Mouse (Mus musculus): ENCODE measurements at regions not wholly inside any gene's neighbourhood (a gene's known extent, or its start where the extent isn't known, plus 50 kb on each side); places are given as distances from the start of the nearest gene placed in this dataset.

- Histone ChIP-seq H3K27ac (peak overlapping the region; percentile 92), H3K4me1 (peaks cover 38% of the 10 kb centered on the region), H3K4me3 (replicated peaks) (no peak overlapping the region), H3K4me2 (no peak overlapping the region), H3K36me3 (no peaks in the 10 kb centered on the region), H3K9ac (no peak overlapping the region), H3K9me3 (replicated peaks) (peaks cover 4% of the 10 kb centered on the region; the same call in 1 of the 2 replicates), H3K27me3 (no peaks in the 10 kb centered on the region)
- ATAC-seq (replicated peaks; ENCODE audit: low FRiP score): no peak
- WGBS: 49% methylated on average over 13 of the region's 13 CpGs
These were observed 97.9 kb upstream of the Stx16 start for GRCm38 (mm10) chr2:173978138-173978765.

- H3K36me3 ChIP-seq: no peaks in the 10 kb centered on the region
- 56% methylated on average over 9 of the region's 9 CpGs for WGBS
- H3K4me2 ChIP-seq: no peak overlapping the region
- H3K4me1 ChIP-seq: peaks cover 33% of the 10 kb centered on the region
- no peak for ATAC-seq (replicated peaks; ENCODE audit: low FRiP score)
- no peaks in the 10 kb centered on the region for H3K27me3 ChIP-seq
- no peak overlapping the region for H3K4me3 ChIP-seq (replicated peaks)
- no peak overlapping the region for H3K27ac ChIP-seq
- H3K9ac ChIP-seq: no peak overlapping the region
- H3K9me3 ChIP-seq (replicated peaks): no peaks in the 10 kb centered on the region
These were observed 95.1 kb upstream of the Stx16 start for GRCm38 (mm10) chr2:173981036-173981435.

- no peaks in the 10 kb centered on the region for H3K36me3 ChIP-seq
- H3K9ac ChIP-seq: no peak overlapping the region
- H3K9me3 ChIP-seq (replicated peaks): no peaks in the 10 kb centered on the region
- ATAC-seq (replicated peaks; ENCODE audit: low FRiP score): no peak
- no peak overlapping the region for H3K27ac ChIP-seq
- 87% methylated on average over 7 of the region's 7 CpGs for WGBS
- peaks cover 13% of the 10 kb centered on the region for H3K4me1 ChIP-seq
- H3K27me3 ChIP-seq: no peaks in the 10 kb centered on the region
- H3K4me2 ChIP-seq: no peak overlapping the region
- no peak overlapping the region for H3K4me3 ChIP-seq (replicated peaks)
These were observed 88.6 kb upstream of the Stx16 start for GRCm38 (mm10) chr2:173987516-173987915.

GRCm38 (mm10) chr2:173987921-173988320 is 88.2 kb upstream of the Stx16 start:
- Histone ChIP-seq H3K27me3 (no peaks in the 10 kb centered on the region), H3K9ac (no peak overlapping the region), H3K4me1 (peaks cover 13% of the 10 kb centered on the region), H3K36me3 (no peaks in the 10 kb centered on the region), H3K4me3 (replicated peaks) (no peak overlapping the region), H3K27ac (no peak overlapping the region), H3K4me2 (no peak overlapping the region), H3K9me3 (replicated peaks) (no peaks in the 10 kb centered on the region)
- no peak for ATAC-seq (replicated peaks; ENCODE audit: low FRiP score)
- whole genome bisulfite sequencing: 87% methylated on average over 8 of the region's 8 CpGs

GRCm38 (mm10) chr2:173988641-173989336 is 87.3 kb upstream of the Stx16 start:
- H3K9me3 ChIP-seq (replicated peaks): no peaks in the 10 kb centered on the region
- 82% methylated on average over 11 of the region's 11 CpGs for WGBS
- H3K4me1 ChIP-seq: peaks cover 16% of the 10 kb centered on the region
- H3K27me3 ChIP-seq: no peaks in the 10 kb centered on the region
- no peak overlapping the region for H3K4me3 ChIP-seq (replicated peaks)
- no peak overlapping the region for H3K4me2 ChIP-seq
- no peaks in the 10 kb centered on the region for H3K36me3 ChIP-seq
- no peak overlapping the region for H3K9ac ChIP-seq
- no peak overlapping the region for H3K27ac ChIP-seq
- ATAC-seq (replicated peaks; ENCODE audit: low FRiP score): no peak

- ATAC-seq (replicated peaks; ENCODE audit: low FRiP score): no peak
- 0 out of 2 replicates have a peak overlapping the region, but pooled peaks have one; percentile 59 for H3K27ac ChIP-seq
- H3K4me3 ChIP-seq (replicated peaks): no peak overlapping the region
- 63% methylated on average over 4 of the region's 4 CpGs for WGBS
- H3K9ac ChIP-seq: no peak overlapping the region
- H3K4me2 ChIP-seq: no peak overlapping the region
- H3K36me3 ChIP-seq: no peaks in the 10 kb centered on the region
- no peaks in the 10 kb centered on the region for H3K27me3 ChIP-seq
- H3K9me3 ChIP-seq (replicated peaks): no peaks in the 10 kb centered on the region
- peaks cover 26% of the 10 kb centered on the region for H3K4me1 ChIP-seq
These were observed 85.4 kb upstream of the Stx16 start for GRCm38 (mm10) chr2:173990664-173991063.

GRCm38 (mm10) chr2:173991447-173991846 is 84.7 kb upstream of the Stx16 start:
- Histone ChIP-seq H3K4me1 (peaks cover 26% of the 10 kb centered on the region), H3K27ac (peak overlapping the region; percentile 59), H3K4me2 (no peak overlapping the region), H3K36me3 (no peaks in the 10 kb centered on the region), H3K9ac (no peak overlapping the region), H3K27me3 (no peaks in the 10 kb centered on the region), H3K4me3 (replicated peaks) (no peak overlapping the region), H3K9me3 (replicated peaks) (no peaks in the 10 kb centered on the region)
- no peak for ATAC-seq (replicated peaks; ENCODE audit: low FRiP score)
- WGBS: 58% methylated on average over 15 of the region's 15 CpGs

- Histone ChIP-seq H3K4me3 (replicated peaks) (no peak overlapping the region), H3K4me1 (peaks cover 26% of the 10 kb centered on the region), H3K27me3 (no peaks in the 10 kb centered on the region), H3K9ac (no peak overlapping the region), H3K4me2 (no peak overlapping the region), H3K36me3 (no peaks in the 10 kb centered on the region), H3K9me3 (replicated peaks) (no peaks in the 10 kb centered on the region), H3K27ac (peak overlapping the region; percentile 59)
- peak; percentile 84 for ATAC-seq (replicated peaks; ENCODE audit: low FRiP score)
- WGBS: 30% methylated on average over 5 of the region's 5 CpGs
These were observed 84.1 kb upstream of the Stx16 start for GRCm38 (mm10) chr2:173992041-173992440.

GRCm38 (mm10) chr2:173993431-173993955 is 82.6 kb upstream of the Stx16 start:
- no peak overlapping the region for H3K27ac ChIP-seq
- WGBS: 70% methylated on average over 5 of the region's 5 CpGs
- no peak overlapping the region for H3K4me3 ChIP-seq (replicated peaks)
- no peaks in the 10 kb centered on the region for H3K27me3 ChIP-seq
- no peak for ATAC-seq (replicated peaks; ENCODE audit: low FRiP score)
- no peaks in the 10 kb centered on the region for H3K9me3 ChIP-seq (replicated peaks)
- peaks cover 26% of the 10 kb centered on the region for H3K4me1 ChIP-seq
- no peak overlapping the region for H3K9ac ChIP-seq
- H3K36me3 ChIP-seq: no peaks in the 10 kb centered on the region
- H3K4me2 ChIP-seq: no peak overlapping the region

- peaks cover 26% of the 10 kb centered on the region for H3K4me1 ChIP-seq
- H3K4me2 ChIP-seq: no peak overlapping the region
- ATAC-seq (replicated peaks; ENCODE audit: low FRiP score): 0 out of 2 replicates have a peak, but pooled peaks have one; percentile 59
- H3K36me3 ChIP-seq: no peaks in the 10 kb centered on the region
- H3K9ac ChIP-seq: no peak overlapping the region
- WGBS: 24% methylated on average over 13 of the region's 13 CpGs
- no peak overlapping the region for H3K4me3 ChIP-seq (replicated peaks)
- no peaks in the 10 kb centered on the region for H3K9me3 ChIP-seq (replicated peaks)
- H3K27ac ChIP-seq: peak overlapping the region; percentile 15; the same call in 1 of the 2 replicates
- H3K27me3 ChIP-seq: no peaks in the 10 kb centered on the region
These were observed 81.6 kb upstream of the Stx16 start for GRCm38 (mm10) chr2:173994301-173995073.

- Histone ChIP-seq H3K9ac (no peak overlapping the region), H3K4me1 (peaks cover 22% of the 10 kb centered on the region), H3K27me3 (no peaks in the 10 kb centered on the region), H3K4me2 (no peak overlapping the region), H3K27ac (no peak overlapping the region), H3K36me3 (no peaks in the 10 kb centered on the region), H3K4me3 (replicated peaks) (no peak overlapping the region), H3K9me3 (replicated peaks) (peaks cover 11% of the 10 kb centered on the region)
- WGBS: 81% methylated on average over 8 of the region's 8 CpGs
- no peak for ATAC-seq (replicated peaks; ENCODE audit: low FRiP score)
These were observed 71.4 kb upstream of the Stx16 start for GRCm38 (mm10) chr2:174004666-174005065.

GRCm38 (mm10) chr2:174007976-174008349 is 68.1 kb upstream of the Stx16 start:
- no peak for ATAC-seq (replicated peaks; ENCODE audit: low FRiP score)
- Histone ChIP-seq H3K9ac (no peak overlapping the region), H3K36me3 (no peaks in the 10 kb centered on the region), H3K27ac (peak overlapping the region; percentile 78; the same call in 1 of the 2 replicates), H3K4me1 (peaks cover 27% of the 10 kb centered on the region), H3K4me3 (replicated peaks) (no peak overlapping the region), H3K4me2 (0 out of 2 replicates have a peak overlapping the region, but pooled peaks have one; percentile 2), H3K27me3 (no peaks in the 10 kb centered on the region), H3K9me3 (replicated peaks) (peaks cover 11% of the 10 kb centered on the region)
- WGBS: 45% methylated on average over 2 of the region's 2 CpGs

Measured in kidney, embryonic 15.5 days (tissue).